Mouse (Mus musculus): ENCODE data around the gene C1qtnf1.
"Not testable (repeated sequence)": the region's sequence is repeated elsewhere in the genome, so short reads cannot be mapped to it uniquely, and the experiment has no call there.

Gene C1qtnf1

DNA sequence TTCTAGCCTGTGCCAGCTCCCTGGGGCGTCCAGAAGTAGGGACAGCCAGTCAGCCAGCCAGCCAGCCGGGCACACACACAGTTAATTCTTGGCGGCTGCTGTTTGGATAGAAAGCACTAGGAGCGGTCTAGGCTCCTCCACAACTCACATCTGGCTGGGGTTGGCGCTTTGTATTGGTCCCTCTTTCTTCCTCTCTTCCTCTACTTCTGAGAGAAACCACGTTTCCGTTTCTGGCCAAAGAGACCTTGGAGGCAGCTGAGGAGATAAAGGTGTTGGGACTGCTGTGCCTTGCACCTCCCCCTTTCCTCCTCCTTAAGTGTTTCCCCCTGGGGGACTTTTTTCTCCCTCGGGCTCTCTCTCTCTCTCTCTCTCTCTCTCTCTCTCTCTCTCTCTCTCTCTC is at the start of gene C1qtnf1:
C1qtnf1 (plus strand) TSS at position 218 of the 400 bp plus-strand sequence.
- DNase-seq (ENCODE audit: low read depth, low spot score) = no peak

- no peak for DNase-seq (ENCODE audit: low read depth, low spot score)
These were observed 49.3 kb upstream of the C1qtnf1 start for GRCm38 (mm10) chr11:118378656-118379055.

DNA sequence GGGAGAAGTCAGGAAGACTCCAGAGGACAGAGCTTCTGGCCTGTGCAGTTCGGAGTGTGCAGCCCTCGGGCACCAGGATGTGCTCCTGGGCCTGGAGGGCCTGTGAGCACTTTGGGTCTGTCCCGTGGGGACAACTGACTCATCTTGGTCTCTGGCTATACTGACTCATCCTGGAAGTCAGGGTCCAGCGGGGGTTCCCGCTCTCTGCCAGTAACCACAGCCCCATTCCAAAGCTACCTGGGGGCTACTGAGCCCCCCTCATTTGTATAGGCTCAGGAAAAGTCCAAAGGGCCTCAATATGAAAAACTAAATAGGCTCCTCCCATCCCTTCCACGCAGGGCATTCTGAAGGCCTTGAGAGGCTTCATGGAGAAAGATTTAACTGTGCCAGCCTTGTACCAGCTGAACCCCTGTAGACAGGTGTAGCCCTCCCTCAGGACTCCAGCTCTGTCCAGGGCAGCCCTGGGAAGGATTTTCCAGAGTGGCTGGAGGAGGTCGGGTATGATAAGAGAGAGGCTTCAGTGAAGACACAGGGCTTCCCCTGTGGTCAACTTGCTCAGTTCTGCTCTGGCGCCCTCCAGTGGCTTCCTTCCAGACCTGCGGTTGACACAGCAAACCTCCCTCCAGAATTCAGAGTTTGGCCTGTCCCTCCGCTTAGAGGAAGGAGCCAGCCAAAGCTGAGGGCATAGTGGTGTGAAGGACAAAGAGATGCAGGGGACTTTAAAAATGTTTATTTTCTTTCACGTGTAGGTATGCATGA is 48.6 kb upstream of the C1qtnf1 start:
- no peak for DNase-seq (ENCODE audit: low read depth, low spot score)

GRCm38 (mm10) chr11:118387816-118388215 is 40.2 kb upstream of the C1qtnf1 start:
- not testable (repeated sequence) for DNase-seq (ENCODE audit: low read depth, low spot score)

DNA sequence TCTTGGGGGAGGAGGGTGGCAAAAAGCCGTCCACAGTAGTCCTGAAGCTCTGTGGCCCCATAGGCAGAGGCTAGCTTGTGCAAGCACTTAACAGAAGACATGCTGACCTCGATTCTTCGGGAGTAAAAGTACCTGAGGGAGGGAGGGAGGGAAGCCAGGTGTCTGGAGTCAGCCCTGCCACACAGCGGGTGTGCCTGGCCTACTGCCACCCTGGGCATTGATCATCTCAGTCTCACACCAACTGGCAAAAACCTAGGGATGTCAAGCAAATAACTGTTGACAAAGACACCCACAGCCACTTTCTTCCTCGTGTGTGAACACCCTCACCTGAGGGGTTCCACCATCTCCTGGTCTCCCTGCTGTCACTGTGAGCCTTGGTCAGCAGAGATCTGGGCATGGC is 34.0 kb upstream of the C1qtnf1 start:
- DNase-seq (ENCODE audit: low read depth, low spot score) = no peak

GRCm38 (mm10) chr11:118394538-118394937 is 33.5 kb upstream of the C1qtnf1 start:
- DNase-seq (ENCODE audit: low read depth, low spot score) = no peak

DNA sequence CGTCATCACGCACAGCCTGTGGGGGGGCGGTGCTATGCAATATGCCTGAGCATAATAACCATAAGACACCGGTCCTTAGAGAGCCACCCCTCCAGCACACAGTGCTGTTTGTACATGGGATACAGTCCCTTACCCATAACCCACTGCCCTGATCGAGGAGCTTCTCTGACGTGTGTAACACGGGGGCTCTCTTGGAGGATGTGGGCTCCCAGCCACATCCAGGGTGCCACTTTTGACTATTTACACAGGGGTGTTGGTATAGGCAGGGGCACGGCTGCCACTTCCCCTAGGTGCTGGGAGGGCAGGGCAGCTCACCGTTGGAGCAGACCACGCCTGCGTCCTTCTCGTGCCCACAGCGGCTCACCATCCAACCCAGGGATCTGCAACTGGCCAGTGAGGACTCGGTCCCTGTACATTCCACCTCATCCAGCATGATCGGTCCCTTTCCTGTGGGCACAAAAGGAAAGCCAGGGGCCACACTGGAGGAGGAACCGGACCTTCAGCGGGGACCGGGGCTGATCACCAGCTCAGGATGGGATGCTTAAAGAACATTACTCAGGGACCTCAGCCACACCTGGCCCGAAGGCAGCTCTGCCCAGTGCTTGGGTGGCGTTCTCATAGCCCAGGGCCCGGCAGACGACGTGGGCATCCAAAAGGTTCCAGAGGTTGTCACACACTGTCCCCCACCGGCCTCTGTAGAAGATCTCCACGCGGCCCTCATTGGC is 30.0 kb upstream of the C1qtnf1 start:
- no peak for DNase-seq (ENCODE audit: low read depth, low spot score)

DNA sequence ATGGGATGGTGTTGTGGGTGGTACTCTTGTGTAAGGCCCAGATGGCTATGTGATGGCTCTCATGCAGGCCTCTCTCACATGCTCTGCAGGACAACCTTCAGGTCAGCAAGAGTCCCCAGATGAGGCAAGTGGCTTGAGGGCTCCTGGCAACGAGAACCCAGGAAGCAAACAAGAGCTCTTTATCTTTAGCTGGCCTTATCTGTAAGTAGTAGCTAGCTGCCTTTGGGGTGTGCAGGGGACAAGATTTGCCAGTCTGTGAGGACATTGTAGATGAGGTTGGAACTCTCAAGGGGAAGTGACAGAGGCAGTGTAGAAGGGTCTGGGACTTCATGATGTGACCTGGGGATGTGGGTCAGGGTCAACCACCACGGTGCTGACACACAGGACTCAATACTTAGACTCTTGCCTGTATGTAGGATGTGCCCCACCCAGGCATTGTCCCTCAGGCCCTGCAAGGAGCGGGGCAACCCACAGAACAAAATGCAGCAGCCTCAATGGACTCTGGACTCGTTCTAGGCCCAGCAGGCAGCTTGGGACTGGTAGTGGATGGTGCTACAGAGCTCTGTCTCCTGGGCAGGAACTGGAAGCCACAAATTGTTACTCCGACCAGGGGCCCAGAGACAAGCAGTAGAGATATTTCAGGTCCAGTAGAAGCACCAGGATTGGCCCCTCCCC is 28.0 kb upstream of the C1qtnf1 start:
- no peak for DNase-seq (ENCODE audit: low read depth, low spot score)

- DNase-seq (ENCODE audit: low read depth, low spot score) = no peak
These were observed 27.5 kb upstream of the C1qtnf1 start for GRCm38 (mm10) chr11:118400566-118400936.

DNA sequence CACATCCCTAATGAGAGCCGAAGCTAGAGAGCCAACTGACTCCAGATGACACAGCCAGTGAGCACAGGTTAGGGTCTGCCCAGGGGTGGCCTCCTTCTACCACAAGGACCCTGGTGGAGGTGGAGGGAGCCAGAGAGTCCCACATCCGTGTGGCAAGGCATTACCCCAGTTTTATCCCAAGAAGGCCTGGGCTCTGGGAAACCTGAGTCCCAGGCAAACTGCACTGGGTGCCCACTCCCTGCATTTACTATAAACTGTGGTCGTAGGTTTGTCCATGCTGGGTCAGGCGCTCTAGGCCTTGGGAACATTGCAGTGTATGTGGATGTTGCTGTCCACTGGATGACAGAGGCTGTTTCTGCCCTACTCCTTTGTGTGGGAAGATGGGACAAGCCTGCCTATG is 26.8 kb upstream of the C1qtnf1 start:
- no peak for DNase-seq (ENCODE audit: low read depth, low spot score)

- no peak for DNase-seq (ENCODE audit: low read depth, low spot score)
These were observed 26.2 kb upstream of the C1qtnf1 start, which contains the start of gene Lgals3bp for GRCm38 (mm10) chr11:118401760-118402280. TSS of gene Lgals3bp (minus strand) at chr11:118402092.

DNA sequence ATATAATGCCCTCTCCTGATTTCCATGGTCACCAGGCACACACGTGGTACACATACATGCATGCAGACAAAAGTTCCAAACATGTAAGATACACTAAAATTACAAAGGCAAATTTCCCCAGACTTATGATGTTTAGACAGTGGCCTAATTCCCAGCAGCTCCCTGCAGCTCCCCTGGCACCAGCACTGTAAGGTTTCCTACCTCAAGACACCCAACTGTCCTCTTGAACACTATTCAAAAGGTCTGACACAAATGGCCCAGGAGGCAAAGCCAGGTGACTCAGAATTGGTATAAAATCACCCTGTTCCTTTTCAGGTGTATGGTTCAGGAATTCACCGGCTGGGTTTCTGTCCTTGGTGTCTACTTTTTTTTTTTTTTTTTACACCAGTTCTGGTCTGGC is 24.8 kb upstream of the C1qtnf1 start:
- DNase-seq (ENCODE audit: low read depth, low spot score) = no peak

GRCm38 (mm10) chr11:118403951-118404899 is 23.8 kb upstream of the C1qtnf1 start:
- DNase-seq (ENCODE audit: low read depth, low spot score) = no peak

DNA sequence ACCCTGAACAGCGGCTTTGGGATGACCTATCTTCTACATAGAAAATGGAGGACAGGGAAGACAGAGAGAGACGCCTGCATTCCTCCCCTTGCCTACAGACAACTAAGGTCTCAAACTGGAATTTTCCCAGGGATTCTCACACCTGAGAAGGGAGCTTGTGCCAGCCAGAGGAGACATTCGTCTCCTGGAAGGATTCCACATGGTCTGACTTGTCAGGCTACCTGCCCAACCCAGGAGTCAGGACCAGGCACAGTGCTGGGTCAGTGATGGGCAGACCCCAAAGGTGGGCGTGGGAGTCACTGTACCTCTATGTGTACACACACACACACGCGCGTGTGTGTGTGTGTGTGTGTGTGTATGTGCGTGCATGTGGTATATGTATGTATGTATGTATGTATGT is 22.7 kb upstream of the C1qtnf1 start:
- no peak for DNase-seq (ENCODE audit: low read depth, low spot score)

GRCm38 (mm10) chr11:118406521-118406920 is 21.5 kb upstream of the C1qtnf1 start:
- DNase-seq (ENCODE audit: low read depth, low spot score) = no peak

GRCm38 (mm10) chr11:118407318-118407910 is 20.6 kb upstream of the C1qtnf1 start:
- DNase-seq (ENCODE audit: low read depth, low spot score) = no peak

DNA sequence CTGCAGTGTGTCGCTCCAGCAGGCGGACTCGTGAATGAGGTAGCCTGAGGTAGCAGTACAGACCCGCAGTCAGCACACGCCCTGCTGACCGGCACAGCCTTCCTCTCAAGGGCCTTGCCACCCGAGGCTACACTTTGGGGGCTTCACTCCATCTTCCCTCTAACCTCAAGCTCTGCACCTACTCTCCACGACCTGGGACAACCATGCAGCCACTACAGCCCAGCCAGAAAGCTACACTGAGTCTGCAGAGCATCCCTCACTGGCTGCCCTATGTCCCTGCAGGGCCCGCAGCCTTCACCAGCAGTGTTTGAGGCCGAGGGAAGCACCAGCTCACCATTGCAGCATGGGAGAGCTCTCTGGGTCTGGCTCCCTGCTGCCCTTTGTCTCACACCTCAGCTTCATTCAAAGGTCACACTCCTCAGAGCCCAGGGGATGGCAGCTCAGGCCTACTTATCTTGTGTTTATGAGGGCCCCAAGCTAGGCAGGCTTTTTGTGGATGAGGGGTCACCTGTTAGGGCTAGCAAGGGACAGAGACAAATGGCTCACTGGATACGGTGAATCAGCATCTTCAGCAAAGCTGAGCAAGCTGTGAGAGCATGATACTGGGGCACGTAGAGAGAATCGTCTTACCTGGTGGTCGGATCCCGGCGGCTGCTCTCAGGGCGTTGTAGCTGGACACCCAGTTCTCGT is 19.8 kb upstream of the C1qtnf1 start:
- DNase-seq (ENCODE audit: low read depth, low spot score) = no peak

DNA sequence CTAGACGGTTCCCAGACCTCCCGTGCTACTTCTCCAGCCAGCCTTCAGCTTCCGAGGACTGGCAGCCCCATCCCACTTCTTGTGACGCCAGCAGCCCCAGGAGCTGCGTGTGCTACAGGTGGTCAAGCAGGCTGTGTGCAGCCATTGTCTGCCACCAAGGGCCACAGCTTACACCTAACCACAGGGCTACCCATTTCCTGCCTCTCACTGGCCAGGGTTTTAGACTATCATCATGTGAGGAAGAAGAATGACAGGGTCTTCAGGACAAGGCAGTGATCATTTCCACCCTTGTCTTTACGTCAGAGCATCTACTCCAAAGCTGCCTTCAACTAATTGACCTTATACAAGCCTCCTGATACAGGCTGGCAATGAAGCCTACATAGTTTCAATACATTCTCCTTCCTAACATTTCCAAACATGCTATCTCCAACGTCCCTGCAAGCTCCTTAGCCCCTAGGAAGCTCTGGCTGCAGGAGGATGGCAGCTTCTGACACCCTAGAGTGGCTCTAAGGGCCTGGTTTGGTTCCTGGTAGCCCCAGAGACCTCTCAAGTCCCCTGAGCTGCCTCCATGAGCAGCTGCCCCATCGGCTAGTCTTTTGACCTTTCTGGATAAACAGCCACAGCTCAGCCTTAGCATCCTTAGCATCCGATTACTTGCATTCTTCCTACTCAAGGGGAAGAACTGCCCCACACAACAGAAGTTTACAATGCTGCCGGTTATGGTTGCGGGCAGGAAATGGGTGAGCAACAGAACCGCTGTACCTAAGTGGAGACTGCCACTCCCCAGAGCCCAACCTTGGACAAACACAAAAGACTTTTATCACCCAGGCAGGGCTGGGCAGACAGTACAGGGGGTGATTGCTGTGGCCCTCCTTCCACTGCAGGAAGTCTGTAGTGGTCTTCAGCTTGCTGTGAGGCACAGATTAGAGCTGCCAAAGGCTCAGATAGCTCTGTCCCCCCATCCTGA is 18.6 kb upstream of the C1qtnf1 start:
- DNase-seq (ENCODE audit: low read depth, low spot score) = no peak

GRCm38 (mm10) chr11:118410073-118410444 is 17.9 kb upstream of the C1qtnf1 start:
- no peak for DNase-seq (ENCODE audit: low read depth, low spot score)
